Mouse (Mus musculus) thymus, adult 2 months (tissue): ENCODE measurements around the gene Zscan25. TPM values are rescaled to one million over a fixed set of nuclear protein-coding genes. Genes with fewer than 3 reads are reported as not detected.
"Not testable (repeated sequence)": the region's sequence is repeated elsewhere in the genome, so short reads cannot be mapped to it uniquely, and the experiment has no call there.

Experiments
- DNase-seq: peaks from one replicate; pipeline ENCODE4 v3.0.0; 2021
- H3K27ac ChIP-seq: fragments of 200-500 bp; 2 replicates; pipeline ENCODE4 v1.5.1; 2012; ENCODE audit warnings: low read length, control low read depth; ENCODE audit not compliant: control insufficient read depth, insufficient read depth
- H3K27me3 ChIP-seq: fragments of 200-500 bp; 2 replicates; pipeline ENCODE4 v1.6.1; 2012; ENCODE audit warnings: mild to moderate bottlenecking, low read length, moderate library complexity, mixed read lengths; ENCODE audit not compliant: control insufficient read depth, insufficient read depth
- H3K36me3 ChIP-seq: fragments of 200-500 bp; 2 replicates; pipeline ENCODE4 v1.6.1; 2012; ENCODE audit warnings: mild to moderate bottlenecking, low read length, moderate library complexity; ENCODE audit not compliant: control insufficient read depth, insufficient read depth
- H3K4me1 ChIP-seq: fragments of 200-500 bp; replicated peaks from 2 replicates; pipeline ENCODE4 v1.6.1; 2012; ENCODE audit warnings: low read length; ENCODE audit not compliant: control insufficient read depth, insufficient read depth
- H3K4me3 ChIP-seq: fragments of 200-500 bp; 2 replicates; pipeline ENCODE4 v1.5.1; 2012; ENCODE audit warnings: mild to moderate bottlenecking, low read length, control low read depth, moderate library complexity; ENCODE audit not compliant: control insufficient read depth, insufficient read depth
- CTCF ChIP-seq: fragments of 200-500 bp; IDR thresholded peaks from 2 replicates; pipeline ENCODE4 v1.5.1; 2012; ENCODE audit warnings: mild to moderate bottlenecking, control low read depth, low read length, moderate library complexity, borderline replicate concordance; ENCODE audit not compliant: control insufficient read depth, poor library complexity, insufficient read depth; ENCODE audit errors: extremely low read depth
- POLR2A ChIP-seq: fragments of 200-500 bp; IDR thresholded peaks from 2 replicates; pipeline ENCODE4 v1.6.1; 2012; ENCODE audit warnings: mild to moderate bottlenecking, low read length, control low read depth, moderate library complexity; ENCODE audit not compliant: control insufficient read depth, poor library complexity, insufficient read depth; ENCODE audit errors: extremely low read depth
- WGBS: fragments of 180-500 bp; shearing (Covaris S2); methylation state at CpG from one replicate; pipeline ENCODE4 v1.1.7; 2018; 5-methylcytosine and 5-hydroxymethylcytosine counted together
- polyA plus RNA-seq: library from polyadenylated mRNA; depleted of rRNA; stranded (reverse); fragments of >200 nt; gene quantifications from 2 replicates; pipeline ENCODE4 v1.2.3, GENCODE M21; 2012; rRNA removed

The Zscan25 gene
- polyA plus RNA-seq, 1 experiment = 34.0 TPM

DNA sequence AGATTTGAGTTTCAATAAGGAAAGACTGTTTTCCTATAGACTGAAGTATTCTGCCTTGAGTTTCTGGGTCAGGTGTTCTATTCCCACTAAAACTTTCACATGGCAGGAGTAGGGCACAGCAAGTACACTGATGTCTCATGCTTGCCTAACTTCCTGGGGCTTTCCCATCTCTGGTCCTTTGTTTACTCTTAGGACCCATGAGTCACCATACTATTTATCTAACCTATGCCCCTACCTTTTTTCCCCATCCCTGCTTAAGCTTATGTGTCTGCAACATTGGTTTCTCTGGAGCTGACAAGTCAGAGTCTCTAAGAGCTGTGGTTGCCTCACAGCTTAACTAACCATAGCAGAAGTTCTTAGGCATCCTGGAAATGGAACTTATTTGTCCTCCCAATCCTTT is 33.5 kb downstream of the Zscan25 start:
- Histone ChIP-seq H3K27ac (no peak overlapping the region), H3K36me3 (no peaks in the 10 kb centered on the region), H3K4me1 (no peaks in the 10 kb centered on the region), H3K4me3 (no peak overlapping the region), H3K27me3 (no peaks in the 10 kb centered on the region)
- TF ChIP-seq CTCF (no peak), POLR2A (no peak)
- no peak for DNase-seq

- 98% methylated on average over 1 of the region's 1 CpGs for WGBS
- TF ChIP-seq POLR2A = no peak
- TF ChIP-seq CTCF = no peak
Observed at GRCm38 (mm10) chr5:145317141-145317540, 36.8 kb downstream of the Zscan25 start.

DNA sequence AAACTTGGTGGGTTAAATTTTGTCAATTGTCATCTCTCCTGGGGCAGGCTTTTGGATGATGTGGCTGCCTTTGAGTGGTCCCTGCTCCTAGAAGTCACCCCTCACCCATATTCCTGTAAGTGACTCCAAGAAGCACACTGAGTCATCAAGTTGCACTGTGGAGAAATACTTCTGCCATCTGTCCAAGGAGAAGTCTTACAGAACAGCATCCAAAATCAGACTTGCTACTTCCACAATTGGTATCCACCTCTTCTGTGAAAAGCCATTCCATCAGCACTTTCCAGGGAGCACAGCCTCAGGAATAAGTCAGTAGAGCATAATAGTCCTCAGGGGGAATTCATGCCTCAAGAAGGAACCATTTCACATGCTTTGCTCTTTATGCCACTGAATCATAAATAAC is 58.5 kb downstream of the Zscan25 start:
- H3K36me3 ChIP-seq, H3K27ac ChIP-seq, H3K4me1 ChIP-seq, H3K4me3 ChIP-seq, DNase-seq, H3K27me3 ChIP-seq: not testable (repeated sequence)

More at GRCm38 (mm10) chr5:145317141-145317540, 36.8 kb downstream of the Zscan25 start:
- H3K4me3 ChIP-seq = no peak overlapping the region
- no peaks in the 10 kb centered on the region for H3K36me3 ChIP-seq
- no peak overlapping the region for H3K27ac ChIP-seq
- DNase-seq = no peak
- H3K4me1 ChIP-seq = no peaks in the 10 kb centered on the region
- H3K27me3 ChIP-seq = no peaks in the 10 kb centered on the region

Other genes with a start within 250 kb of the Zscan25 start
- not detected in 2 replicates for gene Gm4871, start 247.7 kb upstream of the Zscan25 start, polyA plus RNA-seq
- not detected in 2 replicates for gene 1700018F24Rik, start 237.5 kb upstream of the Zscan25 start, polyA plus RNA-seq
- 144 and 149 TPM in 2 replicates for gene Arpc1a, start 196.7 kb upstream of the Zscan25 start, polyA plus RNA-seq
- 0.27 and 0.41 TPM in 2 replicates for gene Kpna7, start 196.5 kb upstream of the Zscan25 start, polyA plus RNA-seq
- gene Arpc1b, start 166.3 kb upstream of the Zscan25 start, polyA plus RNA-seq = 859 and 863 TPM in 2 replicates
- 35.6 and 36.2 TPM in 2 replicates for gene Pdap1, start 140.3 kb upstream of the Zscan25 start, polyA plus RNA-seq
- gene Bud31, start 140.1 kb upstream of the Zscan25 start, polyA plus RNA-seq = 73.3 and 105 TPM in 2 replicates
- 14.5 and 14.9 TPM in 2 replicates for gene Ptcd1, start 113.4 kb upstream of the Zscan25 start, polyA plus RNA-seq
- 63.5 and 66.0 TPM in 2 replicates for gene Cpsf4, start 113.3 kb upstream of the Zscan25 start, polyA plus RNA-seq
- gene Atp5j2, start 88.4 kb upstream of the Zscan25 start, polyA plus RNA-seq = 129 and 175 TPM in 2 replicates
- 7.2 and 7.6 TPM in 2 replicates for gene Zkscan14, start 78.6 kb upstream of the Zscan25 start, polyA plus RNA-seq
- gene Zkscan5, start 75.9 kb upstream of the Zscan25 start, polyA plus RNA-seq = 5.0 and 5.1 TPM in 2 replicates
- 18.2 and 22.1 TPM in 2 replicates for gene Zfp655, start 48.8 kb upstream of the Zscan25 start, polyA plus RNA-seq
- gene Cyp3a57, start 64.8 kb downstream of the Zscan25 start, polyA plus RNA-seq = not detected in 2 replicates
- not detected in 2 replicates for gene Cyp3a16, start 189.2 kb downstream of the Zscan25 start, polyA plus RNA-seq